Mouse (Mus musculus) CH12.LX (cell line): ENCODE results near the gene Tmc8. TPM values are rescaled to one million over a fixed set of nuclear protein-coding genes. Genes with fewer than 3 reads are reported as not detected.

Source experiments
- DNase-seq: peaks from one replicate; pipeline ENCODE4 v3.0.0-alpha.2; 2013; ENCODE audit errors: extremely low read depth
- H3K27ac ChIP-seq: 2 replicates; pipeline ENCODE4 v1.5.1; 2012; ENCODE audit warnings: low read depth, mild to moderate bottlenecking, control low read depth, moderate library complexity; ENCODE audit not compliant: insufficient read depth
- H3K27me3 ChIP-seq: replicated peaks from 2 replicates; pipeline ENCODE3; 2012; ENCODE audit warnings: inconsistent platforms
- H3K36me3 ChIP-seq, 2 experiments: replicated peaks in 1 of 2; 2 replicates each; pipeline versions ENCODE3 to v1.6.1; 2012; ENCODE audit warnings: inconsistent platforms in 1 of 2, low read length in 1 of 2, mild to moderate bottlenecking in 1 of 2, mixed read lengths in 1 of 2, moderate library complexity in 1 of 2; ENCODE audit not compliant: control insufficient read depth in 1 of 2, insufficient read depth in 1 of 2
- H3K4me1 ChIP-seq, 2 experiments: 2 replicates each; pipeline ENCODE4 v1.6.1; 2012; ENCODE audit warnings: inconsistent platforms in 1 of 2, moderate library complexity in 1 of 2; ENCODE audit not compliant: insufficient read depth in 2 of 2, control insufficient read depth in 1 of 2
- H3K4me2 ChIP-seq: 2 replicates; pipeline ENCODE4 v1.6.1; 2012; ENCODE audit warnings: low read depth, mild to moderate bottlenecking, control low read depth; ENCODE audit not compliant: poor library complexity, insufficient read depth, severe bottlenecking
- H3K4me3 ChIP-seq, 3 experiments: fragments of 150-350 bp in 1 of 3; sonication (generic) in 1 of 3; replicated peaks in 1 of 3; 2 replicates each; pipeline versions ENCODE3 to v1.5.1; 2011 to 2012; ENCODE audit warnings: low read depth in 2 of 3, low read length in 2 of 3, mild to moderate bottlenecking in 2 of 3, moderate library complexity in 2 of 3, control low read depth in 1 of 3, improper control_type of control experiment in 1 of 3, inconsistent platforms in 1 of 3, mixed read lengths in 1 of 3; ENCODE audit not compliant: poor library complexity in 1 of 3
- H3K79me2 ChIP-seq: replicated peaks from 2 replicates; pipeline ENCODE4 v1.6.1; 2012; ENCODE audit warnings: mild to moderate bottlenecking, moderate library complexity; ENCODE audit not compliant: control insufficient read depth, poor library complexity, insufficient read depth, severe bottlenecking; ENCODE audit errors: extremely low read depth
- H3K9ac ChIP-seq: 2 replicates; pipeline ENCODE4 v1.6.1; 2012; ENCODE audit warnings: low read depth, mild to moderate bottlenecking, control low read depth, moderate library complexity; ENCODE audit not compliant: insufficient read depth
- H3K9me3 ChIP-seq: replicated peaks from 2 replicates; pipeline ENCODE3; 2012; ENCODE audit warnings: low read length, inconsistent platforms, mixed read lengths
- CTCF ChIP-seq, 2 experiments: IDR thresholded peaks in 1 of 2; conservative IDR thresholded peaks in 1 of 2; 2 replicates each; pipeline ENCODE4 v1.5.1; 2011 to 2012; ENCODE audit warnings: low read depth in 2 of 2, low read length in 2 of 2, improper control_type of control experiment in 1 of 2, inconsistent platforms in 1 of 2, mild to moderate bottlenecking in 1 of 2, moderate library complexity in 1 of 2
- E2F4 ChIP-seq: IDR thresholded peaks from 2 replicates; pipeline ENCODE4 v1.6.1; 2011; ENCODE audit warnings: low read depth, low read length, improper control_type of control experiment; ENCODE audit not compliant: insufficient replicate concordance
- GABPA ChIP-seq: IDR thresholded peaks from 2 replicates; pipeline ENCODE4 v1.6.1; 2012; ENCODE audit warnings: low read depth, low read length, improper control_type of control experiment, inconsistent platforms; ENCODE audit not compliant: insufficient replicate concordance
- IRF4 ChIP-seq: IDR thresholded peaks from 2 replicates; pipeline ENCODE4 v1.6.1; 2014; ENCODE audit warnings: low read depth, mild to moderate bottlenecking, inconsistent platforms, low read length, improper control_type of control experiment
- MAX ChIP-seq: IDR thresholded peaks from 2 replicates; pipeline ENCODE4 v1.6.1; 2011; ENCODE audit warnings: low read length, improper control_type of control experiment
- MEF2A ChIP-seq: IDR thresholded peaks from 2 replicates; pipeline ENCODE4 v1.6.1; 2014; ENCODE audit warnings: low read depth, mild to moderate bottlenecking, inconsistent platforms, low read length, improper control_type of control experiment, borderline replicate concordance
- MXI1 ChIP-seq: IDR thresholded peaks from 2 replicates; pipeline ENCODE4 v1.6.1; 2011; ENCODE audit warnings: mild to moderate bottlenecking, low read depth, low read length, improper control_type of control experiment
- MYC ChIP-seq: IDR thresholded peaks from 2 replicates; pipeline ENCODE4 v1.6.1; 2011; ENCODE audit warnings: low read depth, mild to moderate bottlenecking, improper control_type of control experiment, low read length
- NELFE ChIP-seq: IDR thresholded peaks from 2 replicates; pipeline ENCODE4 v1.6.1; 2011; ENCODE audit warnings: low read depth, low read length, improper control_type of control experiment
- SIN3A ChIP-seq: IDR thresholded peaks from 2 replicates; pipeline ENCODE4 v1.6.1; 2012; ENCODE audit warnings: low read length, improper control_type of control experiment, inconsistent platforms
- SMC3 ChIP-seq: IDR thresholded peaks from 2 replicates; pipeline ENCODE4 v1.6.1; 2011; ENCODE audit warnings: low read depth, low read length, improper control_type of control experiment
- TBP ChIP-seq: conservative IDR thresholded peaks from 2 replicates; pipeline ENCODE4 v1.6.1; 2011; ENCODE audit warnings: low read depth, low read length, improper control_type of control experiment
- TCF12 ChIP-seq: IDR thresholded peaks from 2 replicates; pipeline ENCODE4 v1.6.1; 2014; ENCODE audit warnings: low read depth, mild to moderate bottlenecking, inconsistent platforms, low read length, improper control_type of control experiment
- ZKSCAN1 ChIP-seq: IDR thresholded peaks from 2 replicates; pipeline ENCODE4 v1.6.1; 2012; ENCODE audit warnings: low read depth, inconsistent platforms, low read length, improper control_type of control experiment, borderline replicate concordance
- ZNF384 ChIP-seq: IDR thresholded peaks from 2 replicates; pipeline ENCODE4 v1.6.1; 2012; ENCODE audit warnings: low read depth, low read length, improper control_type of control experiment, inconsistent platforms
- dilution Hi-C: fragments of 300-500 bp; cut with MboI; formaldehyde crosslinking; loops from 2 replicates; pipeline ENCODE4 v1.14.3; 2020; ENCODE audit warnings: low sequenced_read_pairs; ENCODE audit not compliant: extremely low pct_unique_long_range_greater_than_20kb, extremely low pct_ligation_motif_present
- in situ Hi-C: fragments of 300-500 bp; cut with MboI; formaldehyde crosslinking; loops from 3 replicates; pipeline ENCODE4 v1.14.3; 2019; ENCODE audit warnings: low sequenced_read_pairs, low pct_ligation_motif_present, low pct_unique_long_range_greater_than_20kb, mixed read lengths
- polyA plus RNA-seq: library from polyadenylated mRNA; unstranded; fragments of >175 nt; gene quantifications from 2 replicates; pipeline ENCODE4 v1.2.1, GENCODE M21; 2012; ENCODE audit warnings: low read depth; ENCODE audit not compliant: insufficient read length
- total RNA-seq, 2 experiments: library from RNA; depleted of rRNA; stranded (reverse); fragments of 300-350 nt in 1 of 2; fragments of >200 nt in 1 of 2; gene quantifications; 2 replicates each; pipeline ENCODE4 v1.2.3; 2012 to 2014

Tmc8 gene
- total and polyA plus RNA-seq, 3 experiments = 2.2 to 9.8 (median 6.1) TPM

GRCm38 (mm10) chr11:117778031-117778430, 3.8 kb upstream of the Tmc8 start:
- dilution Hi-C loops (no loop called here), in situ Hi-C loops (no loop called here)
- Histone ChIP-seq H3K9ac (no peak overlapping the region), H3K36me3 (peaks cover 43 to 58% of the 10 kb centered on the region in 2 experiments), H3K27me3 (no peaks in the 10 kb centered on the region), H3K4me2 (no peak overlapping the region), H3K9me3 (no peaks in the 10 kb centered on the region), H3K27ac (no peak overlapping the region), H3K79me2 (no peaks in the 10 kb centered on the region), H3K4me3 (no peak overlapping the region), H3K4me1 (peaks cover 5 to 63% of the 10 kb centered on the region in 2 experiments; a peak in 3 of 4 replicates)
- no peak for TF ChIP-seq MYC
- no peak for TF ChIP-seq MAX
- no peak for TF ChIP-seq MEF2A
- no peak for TF ChIP-seq SIN3A
- no peak for TF ChIP-seq ZKSCAN1
- no peak for TF ChIP-seq TCF12
- no peak for TF ChIP-seq MXI1
- TF ChIP-seq NELFE = no peak
- no peak for TF ChIP-seq IRF4
- TF ChIP-seq ZNF384 = no peak
- no peak for TF ChIP-seq CTCF (conservative IDR thresholded peaks at IDR 0.05 in 1 of 2, IDR thresholded peaks at IDR 0.05 in 1 of 2; ENCODE audit: low read depth in 2 of 2, low read length in 2 of 2)
- TF ChIP-seq GABPA = no peak
- no peak for TF ChIP-seq SMC3
- no peak for DNase-seq

GRCm38 (mm10) chr11:117778851-117779433, 2.9 kb upstream of the Tmc8 start:
- H3K4me1 ChIP-seq = peaks cover 8 to 64% of the 10 kb centered on the region in 2 experiments; a peak in 3 of 4 replicates
- dilution Hi-C loops = no loop called here

More at GRCm38 (mm10) chr11:117778851-117779433, 2.9 kb upstream of the Tmc8 start:
- H3K9ac ChIP-seq = peak overlapping the region; percentile 33
- peaks cover 35 to 54% of the 10 kb centered on the region in 2 experiments for H3K36me3 ChIP-seq
- H3K27ac ChIP-seq = 0 out of 2 replicates have a peak overlapping the region, but pooled peaks have one; percentile 3
- DNase-seq = peak; percentile 71
- TF ChIP-seq MYC = 0 out of 2 replicates have a peak, but pooled peaks have one; percentile 5
- no peak for TF ChIP-seq E2F4
- TF ChIP-seq TCF12 = 0 out of 2 replicates have a peak, but pooled peaks have one; percentile 27
- TF ChIP-seq TBP = 0 out of 2 replicates have a peak, but pooled peaks have one; percentile 23
- H3K27me3 ChIP-seq = no peaks in the 10 kb centered on the region
- in situ Hi-C loops = no loop called here
- peak overlapping the region; percentile 68 to 94 (median 71) for H3K4me3 ChIP-seq
- no peaks in the 10 kb centered on the region for H3K79me2 ChIP-seq
- H3K4me2 ChIP-seq = peak overlapping the region; percentile 75
- H3K9me3 ChIP-seq = no peaks in the 10 kb centered on the region
